Mouse (Mus musculus) hindbrain, embryonic 16.5 days (tissue): ENCODE data around the gene Zbtb38. TPM values are rescaled to one million over a fixed set of nuclear protein-coding genes. Genes with fewer than 3 reads are reported as not detected.
A peak's percentile ranks its signal among the peaks of the same experiment; 100 is the strongest.

Source experiments
- ATAC-seq: fragments of 200-750 bp; cut with Nextera tagmentation; 2 replicates; pipeline ENCODE4 v1.8.0; 2017; ENCODE audit warnings: moderate TSS enrichment, moderate library complexity
- H3K27ac ChIP-seq: fragments of 300-500 bp; sonication (generic); 2 replicates; pipeline ENCODE4 v1.5.1; 2014; ENCODE audit warnings: low read depth, mild to moderate bottlenecking, control low read depth, low read length, moderate library complexity
- H3K27me3 ChIP-seq: fragments of 300-500 bp; sonication (generic); replicated peaks from 2 replicates; pipeline ENCODE4 v1.6.1; 2014; ENCODE audit warnings: low read length; ENCODE audit not compliant: control insufficient read depth, insufficient read depth
- H3K36me3 ChIP-seq: fragments of 300-500 bp; sonication (generic); 2 replicates; pipeline ENCODE4 v1.6.1; 2014; ENCODE audit warnings: mild to moderate bottlenecking, low read length, moderate library complexity, mixed read lengths; ENCODE audit not compliant: control insufficient read depth, insufficient read depth
- H3K4me1 ChIP-seq: fragments of 300-500 bp; sonication (generic); 2 replicates; pipeline ENCODE4 v1.6.1; 2014; ENCODE audit warnings: low read depth, low read length; ENCODE audit not compliant: control insufficient read depth, insufficient read depth
- H3K4me2 ChIP-seq: fragments of 300-500 bp; sonication (generic); 2 replicates; pipeline ENCODE4 v1.6.1; 2014; ENCODE audit warnings: mild to moderate bottlenecking, low read length, control low read depth, moderate library complexity
- H3K4me3 ChIP-seq: fragments of 300-500 bp; sonication (generic); 2 replicates; pipeline ENCODE4 v1.5.1; 2014; ENCODE audit warnings: mild to moderate bottlenecking, low read length, control low read depth, moderate library complexity
- H3K9ac ChIP-seq: fragments of 300-500 bp; sonication (generic); 2 replicates; pipeline ENCODE4 v1.6.1; 2014; ENCODE audit warnings: low read depth, mild to moderate bottlenecking, control low read depth, low read length, moderate library complexity
- H3K9me3 ChIP-seq: fragments of 300-500 bp; sonication (generic); 2 replicates; pipeline ENCODE4 v1.6.1; 2014; ENCODE audit warnings: mild to moderate bottlenecking, low read length, moderate library complexity; ENCODE audit not compliant: control insufficient read depth
- WGBS: fragments of 180-500 bp; shearing (Covaris S2); extraction: QIAGEN DNeasy Blood & Tissue Kit; methylation state at CpG from one replicate; pipeline ENCODE4 v1.1.7; 2014; 5-methylcytosine and 5-hydroxymethylcytosine counted together
- polyA plus RNA-seq: library from polyadenylated mRNA; unstranded; fragments of >200 nt; fragmentation: Nextera tagmentation; extraction: Ambion mirVana; gene quantifications from 2 replicates; pipeline ENCODE4 v1.2.1, GENCODE M21; 2015

The Zbtb38 gene
- polyA plus RNA-seq, 1 experiment from 2014 or later, result 43.8 TPM

- Histone ChIP-seq H3K27ac (no peak overlapping the region), H3K9me3 (no peaks in the 10 kb centered on the region)
- WGBS, result 83% methylated on average over 13 of the region's 13 CpGs
These were observed 13.9 kb downstream of the Zbtb38 start for GRCm38 (mm10) chr9:96738563-96739355.

GRCm38 (mm10) chr9:96735946-96736345 is 16.7 kb downstream of the Zbtb38 start:
- no peak overlapping the region for H3K4me3 ChIP-seq
- no peak overlapping the region for H3K27ac ChIP-seq
- H3K27me3 ChIP-seq, result no peaks in the 10 kb centered on the region
- no peaks in the 10 kb centered on the region for H3K36me3 ChIP-seq
- ATAC-seq, result no peak
- peaks cover 6% of the 10 kb centered on the region for H3K4me1 ChIP-seq
- H3K4me2 ChIP-seq, result no peak overlapping the region
- WGBS, result 50% methylated on average over 4 of the region's 4 CpGs
- no peaks in the 10 kb centered on the region for H3K9me3 ChIP-seq
- H3K9ac ChIP-seq, result no peak overlapping the region; the same call in 1 of the 2 replicates

More at GRCm38 (mm10) chr9:96738563-96739355, 13.9 kb downstream of the Zbtb38 start:
- Histone ChIP-seq H3K4me2 (no peak overlapping the region), H3K27me3 (no peaks in the 10 kb centered on the region), H3K4me1 (peaks cover 8% of the 10 kb centered on the region), H3K9ac (no peak overlapping the region), H3K4me3 (no peak overlapping the region), H3K36me3 (no peaks in the 10 kb centered on the region)
- ATAC-seq, result no peak

GRCm38 (mm10) chr9:96733425-96733717 is 19.3 kb downstream of the Zbtb38 start:
- Histone ChIP-seq H3K27ac (peak overlapping the region; percentile 92), H3K4me2 (peak overlapping the region; percentile 66), H3K9me3 (no peaks in the 10 kb centered on the region), H3K27me3 (no peaks in the 10 kb centered on the region), H3K4me3 (peak overlapping the region; percentile 44), H3K36me3 (no peaks in the 10 kb centered on the region), H3K9ac (peak overlapping the region; percentile 68; the same call in 1 of the 2 replicates), H3K4me1 (peaks cover 12% of the 10 kb centered on the region)
- ATAC-seq, result no peak
- 81% methylated on average over 4 of the region's 4 CpGs for WGBS

GRCm38 (mm10) chr9:96732644-96733424 is 19.8 kb downstream of the Zbtb38 start:
- H3K4me1 ChIP-seq, result peaks cover 15% of the 10 kb centered on the region
- H3K27ac ChIP-seq, result peak overlapping the region; percentile 92
- H3K9me3 ChIP-seq, result no peaks in the 10 kb centered on the region
- peak; percentile 63 for ATAC-seq
- peak overlapping the region; percentile 68 for H3K9ac ChIP-seq
- 50% methylated on average over 17 of the region's 17 CpGs for WGBS
- H3K36me3 ChIP-seq, result no peaks in the 10 kb centered on the region
- H3K4me2 ChIP-seq, result peak overlapping the region; percentile 66
- H3K27me3 ChIP-seq, result no peaks in the 10 kb centered on the region
- peak overlapping the region; percentile 44 for H3K4me3 ChIP-seq

- Histone ChIP-seq H3K9me3 (no peaks in the 10 kb centered on the region), H3K4me2 (peak overlapping the region; percentile 66), H3K4me3 (peak overlapping the region; percentile 44), H3K9ac (peak overlapping the region; percentile 68), H3K27ac (peak overlapping the region; percentile 92), H3K36me3 (no peaks in the 10 kb centered on the region), H3K27me3 (no peaks in the 10 kb centered on the region), H3K4me1 (peaks cover 23% of the 10 kb centered on the region)
- peak; percentile 85 for ATAC-seq
- WGBS, result 33% methylated on average over 14 of the region's 14 CpGs
These were observed 20.6 kb downstream of the Zbtb38 start for GRCm38 (mm10) chr9:96731961-96732511.

GRCm38 (mm10) chr9:96731039-96731895 is 21.4 kb downstream of the Zbtb38 start:
- WGBS, result 58% methylated on average over 19 of the region's 19 CpGs
- Histone ChIP-seq H3K4me3 (peak overlapping the region; percentile 44), H3K4me2 (peak overlapping the region; percentile 66), H3K4me1 (peaks cover 30% of the 10 kb centered on the region), H3K27me3 (no peaks in the 10 kb centered on the region), H3K36me3 (no peaks in the 10 kb centered on the region), H3K27ac (peak overlapping the region; percentile 92), H3K9me3 (no peaks in the 10 kb centered on the region), H3K9ac (peak overlapping the region; percentile 68)
- no peak for ATAC-seq

- peak overlapping the region; percentile 87 for H3K27ac ChIP-seq
- H3K9me3 ChIP-seq, result no peaks in the 10 kb centered on the region
- H3K9ac ChIP-seq, result peak overlapping the region; percentile 64
- 53% methylated on average over 2 of the region's 2 CpGs for WGBS
- H3K27me3 ChIP-seq, result no peaks in the 10 kb centered on the region
- H3K4me1 ChIP-seq, result peaks cover 38% of the 10 kb centered on the region
- no peaks in the 10 kb centered on the region for H3K36me3 ChIP-seq
- peak overlapping the region; percentile 44 for H3K4me3 ChIP-seq
- ATAC-seq, result no peak
- peak overlapping the region; percentile 66 for H3K4me2 ChIP-seq
These were observed 22.4 kb downstream of the Zbtb38 start for GRCm38 (mm10) chr9:96730311-96730625.

- Histone ChIP-seq H3K9ac (peak overlapping the region; percentile 64), H3K36me3 (no peaks in the 10 kb centered on the region), H3K27me3 (no peaks in the 10 kb centered on the region), H3K4me3 (peak overlapping the region; percentile 44), H3K27ac (peak overlapping the region; percentile 87), H3K4me1 (peaks cover 42% of the 10 kb centered on the region), H3K4me2 (peak overlapping the region; percentile 66), H3K9me3 (no peaks in the 10 kb centered on the region)
- no peak for ATAC-seq
- 67% methylated on average over 10 of the region's 10 CpGs for WGBS
These were observed 22.9 kb downstream of the Zbtb38 start for GRCm38 (mm10) chr9:96729537-96730310.
